Mouse (Mus musculus) embryo, embryonic 10.5 days (tissue): ENCODE measurements at regions not wholly inside any gene's neighbourhood (a gene's known extent, or its start where the extent isn't known, plus 50 kb on each side); places are given as distances from the start of the nearest gene placed in this dataset.

Experiments
- DNase-seq: peaks from one replicate; pipeline ENCODE4 v3.0.0-alpha.2; 2015; ENCODE audit warnings: low spot score

GRCm38 (mm10) chr1:142055207-142055606 lies 1585.3 kb upstream of the B3galt2 start:
- DNase-seq, result no peak
